Mouse (Mus musculus): ENCODE measurements around the gene Fam155a. TPM values are rescaled to one million over a fixed set of nuclear protein-coding genes. Genes with fewer than 3 reads are reported as not detected.
A peak's percentile ranks its signal among the peaks of the same experiment; 100 is the strongest.

The Fam155a gene
- total RNA-seq, 1 experiment from 2014 or later = not detected

GRCm38 (mm10) chr8:9521577-9521976, 249.4 kb downstream of the Fam155a start:
- no peak for ATAC-seq (replicated peaks; ENCODE audit: low read depth, poor library complexity, severe bottlenecking)

- no peak for ATAC-seq (replicated peaks; ENCODE audit: low read depth, poor library complexity, severe bottlenecking)
These were observed 270.2 kb downstream of the Fam155a start for GRCm38 (mm10) chr8:9500751-9501150.

GRCm38 (mm10) chr8:9494225-9494598, 276.7 kb downstream of the Fam155a start:
- no peak for ATAC-seq (replicated peaks; ENCODE audit: low read depth, poor library complexity, severe bottlenecking)

- no peak for ATAC-seq (replicated peaks; ENCODE audit: low read depth, poor library complexity, severe bottlenecking)
These were observed 277.3 kb downstream of the Fam155a start for GRCm38 (mm10) chr8:9493557-9494224.

GRCm38 (mm10) chr8:9482565-9482964, 288.4 kb downstream of the Fam155a start:
- ATAC-seq (replicated peaks; ENCODE audit: low read depth, poor library complexity, severe bottlenecking) = no peak

GRCm38 (mm10) chr8:9471290-9471689, 299.7 kb downstream of the Fam155a start:
- ATAC-seq (replicated peaks; ENCODE audit: low read depth, poor library complexity, severe bottlenecking) = no peak

- ATAC-seq (replicated peaks; ENCODE audit: low read depth, poor library complexity, severe bottlenecking) = no peak
These were observed 300.8 kb downstream of the Fam155a start for GRCm38 (mm10) chr8:9470114-9470513.

- ATAC-seq (replicated peaks; ENCODE audit: low read depth, poor library complexity, severe bottlenecking) = no peak
These were observed 309.9 kb downstream of the Fam155a start for GRCm38 (mm10) chr8:9461111-9461510.

- ATAC-seq (replicated peaks; ENCODE audit: low read depth, poor library complexity, severe bottlenecking) = no peak
These were observed 310.3 kb downstream of the Fam155a start for GRCm38 (mm10) chr8:9460707-9461106.

GRCm38 (mm10) chr8:9458614-9459013, 312.3 kb downstream of the Fam155a start:
- no peak for ATAC-seq (replicated peaks; ENCODE audit: low read depth, poor library complexity, severe bottlenecking)

GRCm38 (mm10) chr8:9455138-9455537, 315.8 kb downstream of the Fam155a start:
- no peak for ATAC-seq (replicated peaks; ENCODE audit: low read depth, poor library complexity, severe bottlenecking)

GRCm38 (mm10) chr8:9453742-9454141, 317.2 kb downstream of the Fam155a start:
- ATAC-seq (replicated peaks; ENCODE audit: low read depth, poor library complexity, severe bottlenecking) = no peak

- no peak for ATAC-seq (replicated peaks; ENCODE audit: low read depth, poor library complexity, severe bottlenecking)
These were observed 319.4 kb downstream of the Fam155a start for GRCm38 (mm10) chr8:9451543-9451942.

GRCm38 (mm10) chr8:9448613-9449012, 322.3 kb downstream of the Fam155a start:
- no peak for ATAC-seq (replicated peaks; ENCODE audit: low read depth, poor library complexity, severe bottlenecking)

- ATAC-seq (replicated peaks; ENCODE audit: low read depth, poor library complexity, severe bottlenecking) = peak; percentile 96
These were observed 333.1 kb downstream of the Fam155a start for GRCm38 (mm10) chr8:9437822-9438221.

- no peak for ATAC-seq (replicated peaks; ENCODE audit: low read depth, poor library complexity, severe bottlenecking)
These were observed 335.5 kb downstream of the Fam155a start for GRCm38 (mm10) chr8:9435501-9435900.

GRCm38 (mm10) chr8:9432635-9433372, 338.2 kb downstream of the Fam155a start:
- no peak for ATAC-seq (replicated peaks; ENCODE audit: low read depth, poor library complexity, severe bottlenecking)

- ATAC-seq (replicated peaks; ENCODE audit: low read depth, poor library complexity, severe bottlenecking) = no peak
These were observed 342.1 kb downstream of the Fam155a start for GRCm38 (mm10) chr8:9428846-9429245.

GRCm38 (mm10) chr8:9424069-9424468, 346.9 kb downstream of the Fam155a start:
- no peak for ATAC-seq (replicated peaks; ENCODE audit: low read depth, poor library complexity, severe bottlenecking)

GRCm38 (mm10) chr8:9423590-9423989, 347.4 kb downstream of the Fam155a start:
- ATAC-seq (replicated peaks; ENCODE audit: low read depth, poor library complexity, severe bottlenecking) = peak; percentile 94

- no peak for ATAC-seq (replicated peaks; ENCODE audit: low read depth, poor library complexity, severe bottlenecking)
These were observed 347.8 kb downstream of the Fam155a start for GRCm38 (mm10) chr8:9423184-9423583.

Measured in common myeloid progenitor, adult 5-6 weeks (primary cell).